ENCODE assay signal across 8 mouse cellular contexts in genomic region chr11:78079961-78080921, GRCm38 (mm10). TPM values are rescaled to one million over a fixed set of nuclear protein-coding genes. Genes with fewer than 3 reads are reported as not detected.
DNase-seq lines count a peak whose midpoint lies in the region; ATAC-seq and TF ChIP-seq lines count a peak whose summit lies in the region.

Gene Eral1, minus strand, starts transcription at chr11:78080383.

- H3K27ac ChIP-seq in ES-Bruce4 (ENCODE audit: insufficient read depth, low read length) = no peak within 1 kb of the TSS
- H3K27ac ChIP-seq in forebrain, embryonic 14.5 days (ENCODE audit: low read depth, low read length) = 0 out of 2 replicates have a peak within 1 kb of the TSS, but pooled peaks have one; percentile 65

- peak within 1 kb of the TSS; percentile 69 for H3K9ac ChIP-seq in ES-Bruce4 (ENCODE audit: low read depth, poor library complexity, severe bottlenecking)
- peak within 1 kb of the TSS; percentile 80 for H3K9ac ChIP-seq in forebrain, embryonic 14.5 days (ENCODE audit: low read length)

- intact Hi-C loops in heart, postnatal 14 days (cut with DNase I) = loop anchor here (5.0 kb wide), 1 partner anchor 67 kb away; no protein-coding TSS in a partner anchor

- no peaks in the 10 kb centered on the region for H3K4me1 ChIP-seq in ES-Bruce4 (ENCODE audit: control insufficient read depth, insufficient read depth, low read length)
- peaks cover 8% of the 10 kb centered on the region for H3K4me1 ChIP-seq in forebrain, embryonic 14.5 days (ENCODE audit: control insufficient read depth, insufficient read depth, low read length)

- peak; percentile 84 for TF ChIP-seq POLR2A in ES-Bruce4 (IDR thresholded peaks at IDR 0.05; ENCODE audit: insufficient read depth, low read length)

- peak; percentile 70 for DNase-seq in cerebellum, adult 11 months
- DNase-seq in forebrain, embryonic 14.5 days (ENCODE audit: low spot score) = peak; percentile 95
- DNase-seq in heart, postnatal 14 days = peak; percentile 82 to 85
- peak; percentile 84 for DNase-seq in layer of hippocampus, adult 11-12 months (ENCODE audit: low spot score)
- peak; percentile 81 to 83 for DNase-seq in lung, adult 18-20 months
- peak; percentile 51 to 56 for DNase-seq in thymus, adult 18-20 months

- peak within 1 kb of the TSS; percentile 70 for H3K4me2 ChIP-seq in forebrain, embryonic 14.5 days (ENCODE audit: low read length)

- 2% methylated on average over 42 of the region's 42 CpGs for WGBS in forebrain, embryonic 14.5 days

- peak within 1 kb of the TSS; percentile 91 for H3K4me3 ChIP-seq in ES-Bruce4 (ENCODE audit: low read depth, low read length)
- peak within 1 kb of the TSS; percentile 78 for H3K4me3 ChIP-seq in forebrain, embryonic 14.5 days (ENCODE audit: low read depth, low read length)

- no peaks in the 10 kb centered on the region for H3K27me3 ChIP-seq in ES-Bruce4 (ENCODE audit: control insufficient read depth, insufficient read depth, low read length, poor library complexity, severe bottlenecking)
- H3K27me3 ChIP-seq in forebrain, embryonic 14.5 days (replicated peaks; ENCODE audit: control insufficient read depth, insufficient read depth, low read length) = no peaks in the 10 kb centered on the region

- H3K9me3 ChIP-seq in ES-Bruce4 (replicated peaks; ENCODE audit: control insufficient read depth, insufficient read depth, low read length, poor library complexity, severe bottlenecking) = no peaks in the 10 kb centered on the region
- no peaks in the 10 kb centered on the region for H3K9me3 ChIP-seq in forebrain, embryonic 14.5 days (replicated peaks; ENCODE audit: control insufficient read depth, low read length)

- ATAC-seq in forebrain, embryonic 14.5 days = peak; percentile 98
- peak; percentile 92 for ATAC-seq in neutrophil, adult 5-6 weeks (ENCODE audit: extremely low read depth, insufficient number of reproducible peaks, low FRiP score, poor library complexity, severe bottlenecking)

- no peak for TF ChIP-seq EP300 in ES-Bruce4 (IDR thresholded peaks at IDR 0.05; ENCODE audit: insufficient read depth, low read depth, low read length)

- peaks cover 9% of the 10 kb centered on the region for H3K36me3 ChIP-seq in ES-Bruce4 (ENCODE audit: control insufficient read depth, insufficient read depth, low read length, poor library complexity, severe bottlenecking)
- peaks cover 25% of the 10 kb centered on the region for H3K36me3 ChIP-seq in forebrain, embryonic 14.5 days (ENCODE audit: control insufficient read depth, insufficient read depth, low read length)

- TF ChIP-seq CTCF in ES-Bruce4 (IDR thresholded peaks at IDR 0.05; ENCODE audit: low read depth, low read length) = no peak

RNA-seq across cellular contexts. Expression of gene Eral1, which starts in this region (rescaled TPM):
- polyA plus RNA-seq in ES-Bruce4 (2011; ENCODE audit: insufficient read depth, insufficient read length, low read depth, missing spikeins) = 24.0 and 25.1 TPM in 2 replicates
- 36.8 and 40.2 TPM in 2 replicates for polyA plus RNA-seq in forebrain, embryonic 14.5 days (2014; fragmentation: Nextera tagmentation; extraction: Ambion mirVana)
- total RNA-seq in heart, postnatal 14 days (2021) = 10 to 100 TPM; 22.2 to 25.6 TPM
- 12.8 and 14.9 TPM in 2 replicates for total RNA-seq in neutrophil, adult 5-6 weeks (2017)
